Mouse (Mus musculus) liver, embryonic 14.5 days (tissue): Measurements from ENCODE around the gene Pld1. TPM values are rescaled to one million over a fixed set of nuclear protein-coding genes. Genes with fewer than 3 reads are reported as not detected.
"Not testable (repeated sequence)": the region's sequence is repeated elsewhere in the genome, so short reads cannot be mapped to it uniquely, and the experiment has no call there.

Experiments
- ATAC-seq: fragments of 200-750 bp; cut with Nextera tagmentation; 2 replicates; pipeline ENCODE4 v1.8.0; 2017; ENCODE audit warnings: moderate number of reproducible peaks, mild to moderate bottlenecking, moderate library complexity; ENCODE audit not compliant: insufficient read depth
- DNase-seq, 3 experiments: peaks; one replicate each; pipeline ENCODE4 v3.0.0-alpha.2; 2012 to 2013; ENCODE audit warnings: low read depth in 3 of 3, low spot score in 3 of 3
- H3K27ac ChIP-seq: fragments of 300-500 bp; sonication (generic); 2 replicates; pipeline ENCODE4 v1.5.1; 2014; ENCODE audit warnings: moderate library complexity, mild to moderate bottlenecking, control low read depth, inconsistent platforms
- H3K27me3 ChIP-seq: fragments of 300-500 bp; sonication (generic); 2 replicates; pipeline ENCODE4 v1.6.1; 2014; ENCODE audit warnings: mild to moderate bottlenecking, low read length, moderate library complexity; ENCODE audit not compliant: control insufficient read depth, insufficient read depth
- H3K36me3 ChIP-seq: fragments of 300-500 bp; sonication (generic); replicated peaks from 2 replicates; pipeline ENCODE4 v1.6.1; 2014; ENCODE audit warnings: low read depth; ENCODE audit not compliant: control insufficient read depth, insufficient read depth
- H3K4me1 ChIP-seq, 2 experiments: fragments of 200-500 bp in 1 of 2; fragments of 300-500 bp in 1 of 2; sonication (generic) in 1 of 2; replicated peaks; 2 replicates each; pipeline ENCODE4 v1.6.1; 2012 to 2014; ENCODE audit warnings: antibody characterized with exemption in 1 of 2, inconsistent platforms in 1 of 2, low read length in 1 of 2; ENCODE audit not compliant: control insufficient read depth in 2 of 2, insufficient read depth in 2 of 2
- H3K4me2 ChIP-seq: fragments of 300-500 bp; sonication (generic); 2 replicates; pipeline ENCODE4 v1.6.1; 2014; ENCODE audit warnings: low read depth, mild to moderate bottlenecking, control low read depth, moderate library complexity
- H3K4me3 ChIP-seq, 2 experiments: fragments of 200-500 bp in 1 of 2; fragments of 300-500 bp in 1 of 2; sonication (generic) in 1 of 2; 2 replicates each; pipeline ENCODE4 v1.5.1; 2012 to 2014; ENCODE audit warnings: low read depth in 2 of 2, low read length in 2 of 2, mild to moderate bottlenecking in 2 of 2, control low read depth in 1 of 2, inconsistent platforms in 1 of 2, moderate library complexity in 1 of 2; ENCODE audit not compliant: insufficient read depth in 1 of 2
- H3K9ac ChIP-seq: fragments of 300-500 bp; sonication (generic); replicated peaks from 2 replicates; pipeline ENCODE4 v1.6.1; 2014; ENCODE audit warnings: mild to moderate bottlenecking, control low read depth, moderate library complexity
- H3K9me3 ChIP-seq: fragments of 300-500 bp; sonication (generic); 2 replicates; pipeline ENCODE4 v1.6.1; 2016; ENCODE audit warnings: low read length, mixed read lengths; ENCODE audit not compliant: control insufficient read depth
- CTCF ChIP-seq: IDR thresholded peaks from 2 replicates; pipeline ENCODE4 v1.5.1; 2016; ENCODE audit warnings: antibody characterized with exemption, low read depth, control low read depth
- EP300 ChIP-seq: IDR thresholded peaks from 2 replicates; pipeline ENCODE4 v1.6.1; 2016; ENCODE audit warnings: antibody characterized with exemption, low read depth
- WGBS: fragments of 180-500 bp; shearing (Covaris S2); extraction: QIAGEN DNeasy Blood & Tissue Kit; methylation state at CpG from one replicate; pipeline ENCODE4 v1.1.7; 2014; ENCODE audit not compliant: insufficient replicate concordance; 5-methylcytosine and 5-hydroxymethylcytosine counted together
- polyA plus RNA-seq, 2 experiments: library from polyadenylated mRNA; depleted of rRNA in 1 of 2; stranded (reverse) in 1 of 2; unstranded in 1 of 2; fragments of >200 nt; fragmentation: Nextera tagmentation in 1 of 2; extraction: Ambion mirVana in 1 of 2; gene quantifications; 2 replicates each; pipeline versions ENCODE4 v1.2.1 to v1.2.3; 2012 to 2014

Gene Pld1
- polyA plus RNA-seq, 2 experiments: 2.9 to 4.4 TPM

DNA sequence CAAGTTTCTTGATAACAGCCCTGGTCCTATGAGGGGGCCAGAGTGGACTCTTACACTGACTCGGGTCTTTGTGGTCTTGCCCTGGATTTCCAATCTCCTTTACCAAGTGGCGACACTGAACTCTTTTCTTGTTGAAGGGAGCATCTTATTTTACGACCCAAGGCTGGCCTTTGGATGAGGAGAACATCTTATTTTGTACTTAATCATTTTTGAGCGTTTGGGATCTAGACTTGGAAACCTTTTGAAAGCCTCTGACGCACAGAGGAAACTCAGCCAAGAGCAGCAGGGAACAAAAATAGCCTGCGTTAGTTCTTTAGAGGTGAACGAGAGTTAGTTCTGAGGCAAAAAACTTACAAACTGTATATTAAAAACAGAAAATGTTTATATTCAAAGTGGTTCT lies 4.5 kb downstream of the Pld1 start:
- ATAC-seq (no peak), DNase-seq (no peak)
- no peak for TF ChIP-seq CTCF
- no peak for TF ChIP-seq EP300
- no peaks in the 10 kb centered on the region for H3K36me3 ChIP-seq
- 68% methylated on average over 7 of the region's 7 CpGs for WGBS
- H3K27me3 ChIP-seq: no peaks in the 10 kb centered on the region; the same call in 1 of the 2 replicates
- no peaks in the 10 kb centered on the region for H3K9me3 ChIP-seq
- no peak overlapping the region for H3K4me2 ChIP-seq
- H3K4me3 ChIP-seq: no peak overlapping the region
- no peak overlapping the region for H3K27ac ChIP-seq
- H3K9ac ChIP-seq: no peak overlapping the region
- peaks cover 0 to 6% of the 10 kb centered on the region in 2 experiments; a peak in 1 of 4 replicates for H3K4me1 ChIP-seq

DNA sequence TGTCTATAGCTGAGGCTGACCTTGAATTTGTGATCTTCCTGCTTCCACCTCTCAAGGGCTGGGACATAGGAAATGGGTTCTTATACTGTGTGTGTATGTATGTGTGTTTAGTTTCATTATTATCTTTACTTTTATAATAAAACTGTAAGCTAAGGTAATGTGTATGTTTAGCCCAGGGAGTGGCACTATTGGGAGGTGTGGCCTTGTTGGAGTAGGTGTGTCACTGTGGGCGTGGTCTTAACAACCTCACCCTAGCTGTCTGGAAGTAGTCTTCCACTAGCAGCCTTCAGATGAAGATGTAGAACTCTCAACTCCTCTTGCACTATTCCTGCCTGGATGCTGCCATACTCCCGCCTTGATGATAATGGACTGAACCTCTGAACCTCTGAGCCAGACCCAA lies 6.9 kb downstream of the Pld1 start:
- H3K4me3 ChIP-seq, H3K4me1 ChIP-seq, DNase-seq, H3K9me3 ChIP-seq, H3K9ac ChIP-seq, H3K36me3 ChIP-seq, ATAC-seq, H3K27me3 ChIP-seq, H3K4me2 ChIP-seq, H3K27ac ChIP-seq: not testable (repeated sequence)
- WGBS: 35% methylated on average over 2 of the region's 2 CpGs

DNA sequence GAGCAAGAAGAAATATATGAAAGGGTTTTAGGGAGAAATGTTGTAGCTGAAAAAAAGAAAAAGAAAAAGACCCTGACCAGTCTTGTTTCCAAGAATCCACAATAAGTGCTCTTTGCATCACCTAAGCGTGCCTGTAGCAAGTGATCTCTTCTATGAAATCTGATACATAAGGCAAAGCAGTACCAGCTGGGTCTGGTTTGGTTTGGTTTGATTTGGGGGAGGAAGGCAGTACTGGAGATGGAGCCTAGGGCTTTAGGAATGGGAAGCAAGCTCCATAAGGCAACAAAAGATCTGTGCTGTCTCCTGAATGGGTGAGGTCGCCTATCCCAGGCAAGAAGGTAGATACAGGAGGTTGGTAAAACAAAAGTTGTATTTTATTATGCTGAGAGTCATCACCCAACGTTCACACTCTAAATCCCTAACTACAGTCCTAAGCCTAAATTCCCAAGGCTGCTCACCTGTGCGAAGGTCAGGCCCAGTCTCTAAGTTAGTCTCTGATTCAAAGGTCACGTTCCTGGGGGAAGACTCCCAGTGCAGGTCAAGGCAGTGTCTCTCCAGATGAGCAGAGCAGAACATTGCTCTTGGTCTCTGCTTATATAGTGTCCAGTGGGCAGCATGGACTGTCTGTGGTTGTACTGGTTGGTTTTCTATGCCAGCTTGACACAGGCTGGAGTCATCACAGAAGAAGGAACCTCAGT lies 10.8 kb downstream of the Pld1 start:
- 58% methylated on average over 5 of the region's 5 CpGs for WGBS
- DNase-seq: no peak
- no peaks in the 10 kb centered on the region for H3K9me3 ChIP-seq
- H3K4me3 ChIP-seq: no peak overlapping the region
- no peak for ATAC-seq
- H3K4me1 ChIP-seq: 0 out of 4 replicates have a peak, but pooled peaks cover 0 to 4% of the 10 kb centered on the region in 2 experiments
- no peaks in the 10 kb centered on the region for H3K27me3 ChIP-seq
- H3K9ac ChIP-seq: no peak overlapping the region
- TF ChIP-seq CTCF: no peak
- no peak for TF ChIP-seq EP300
- no peak overlapping the region for H3K27ac ChIP-seq
- H3K4me2 ChIP-seq: no peak overlapping the region
- H3K36me3 ChIP-seq: no peaks in the 10 kb centered on the region

DNA sequence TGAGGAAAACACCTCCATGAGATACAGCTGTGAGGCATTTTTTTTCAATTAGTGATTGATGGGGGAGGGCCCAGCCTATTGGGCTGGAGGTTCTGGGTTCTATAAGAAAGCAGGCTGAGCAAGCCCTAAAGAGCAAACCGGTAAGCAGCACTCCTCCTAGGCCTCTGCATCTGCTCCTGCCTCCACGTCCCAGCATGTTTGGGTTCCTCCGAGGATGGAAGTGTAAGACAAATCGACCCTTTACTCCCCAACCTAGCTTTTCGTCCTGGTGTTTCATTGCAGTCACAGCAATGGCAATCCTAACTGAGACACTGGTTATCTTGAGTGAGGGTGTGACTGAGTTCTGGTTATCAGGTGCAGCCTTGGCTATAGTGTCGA lies 11.4 kb downstream of the Pld1 start:
- TF ChIP-seq CTCF (no peak), EP300 (no peak)
- WGBS: 41% methylated on average over 6 of the region's 6 CpGs
- no peaks in the 10 kb centered on the region for H3K27me3 ChIP-seq
- ATAC-seq (no peak), DNase-seq (no peak)
- no peak overlapping the region for H3K27ac ChIP-seq
- H3K9me3 ChIP-seq: no peaks in the 10 kb centered on the region
- no peak overlapping the region for H3K9ac ChIP-seq
- H3K4me1 ChIP-seq: 0 out of 4 replicates have a peak, but pooled peaks cover 0 to 4% of the 10 kb centered on the region in 2 experiments
- no peak overlapping the region for H3K4me3 ChIP-seq
- H3K36me3 ChIP-seq: no peaks in the 10 kb centered on the region
- no peak overlapping the region for H3K4me2 ChIP-seq

DNA sequence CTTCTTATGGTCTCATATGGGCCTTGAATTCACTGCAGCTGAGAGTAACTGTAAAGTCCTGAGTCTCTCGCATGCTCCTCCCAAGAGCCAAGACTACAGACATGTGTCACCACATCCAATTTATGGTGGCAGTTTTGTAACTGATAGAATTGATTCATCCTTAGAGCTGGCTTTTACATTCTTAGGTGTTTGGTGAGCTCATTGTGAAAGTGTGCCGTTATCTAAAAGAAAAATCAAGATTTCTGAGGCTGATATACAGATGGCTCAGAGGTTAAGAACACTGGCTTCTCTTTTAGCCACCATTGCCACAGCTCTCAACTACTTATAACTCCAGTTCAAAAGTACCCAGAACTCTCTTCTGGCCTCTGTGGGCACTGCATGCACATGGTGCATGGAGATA lies 12.2 kb downstream of the Pld1 start:
- 0 out of 4 replicates have a peak, but pooled peaks cover 0 to 4% of the 10 kb centered on the region in 2 experiments for H3K4me1 ChIP-seq
- H3K4me2 ChIP-seq: no peak overlapping the region
- TF ChIP-seq EP300: no peak
- no peaks in the 10 kb centered on the region for H3K9me3 ChIP-seq
- H3K36me3 ChIP-seq: no peaks in the 10 kb centered on the region
- H3K4me3 ChIP-seq: no peak overlapping the region
- no peak overlapping the region for H3K9ac ChIP-seq
- WGBS: 62% methylated on average over 2 of the region's 2 CpGs
- no peak overlapping the region for H3K27ac ChIP-seq
- no peak for ATAC-seq
- no peak for DNase-seq
- H3K27me3 ChIP-seq: no peaks in the 10 kb centered on the region
